Mouse (Mus musculus) liver, embryonic 14.5 days (tissue): ENCODE measurements at regions not wholly inside any gene's neighbourhood (a gene's known extent, or its start where the extent isn't known, plus 50 kb on each side); places are given as distances from the start of the nearest gene placed in this dataset.

Source experiments
- ATAC-seq: fragments of 200-750 bp; cut with Nextera tagmentation; 2 replicates; pipeline ENCODE4 v1.8.0; 2017; ENCODE audit warnings: moderate number of reproducible peaks, mild to moderate bottlenecking, moderate library complexity; ENCODE audit not compliant: insufficient read depth
- DNase-seq, 3 experiments: peaks; one replicate each; pipeline ENCODE4 v3.0.0-alpha.2; 2012 to 2013; ENCODE audit warnings: low read depth in 3 of 3, low spot score in 3 of 3
- H3K27ac ChIP-seq: fragments of 300-500 bp; sonication (generic); 2 replicates; pipeline ENCODE4 v1.5.1; 2014; ENCODE audit warnings: moderate library complexity, mild to moderate bottlenecking, control low read depth, inconsistent platforms
- H3K27me3 ChIP-seq: fragments of 300-500 bp; sonication (generic); 2 replicates; pipeline ENCODE4 v1.6.1; 2014; ENCODE audit warnings: mild to moderate bottlenecking, low read length, moderate library complexity; ENCODE audit not compliant: control insufficient read depth, insufficient read depth
- H3K36me3 ChIP-seq: fragments of 300-500 bp; sonication (generic); replicated peaks from 2 replicates; pipeline ENCODE4 v1.6.1; 2014; ENCODE audit warnings: low read depth; ENCODE audit not compliant: control insufficient read depth, insufficient read depth
- H3K4me1 ChIP-seq, 2 experiments: fragments of 200-500 bp in 1 of 2; fragments of 300-500 bp in 1 of 2; sonication (generic) in 1 of 2; replicated peaks; 2 replicates each; pipeline ENCODE4 v1.6.1; 2012 to 2014; ENCODE audit warnings: antibody characterized with exemption in 1 of 2, inconsistent platforms in 1 of 2, low read length in 1 of 2; ENCODE audit not compliant: control insufficient read depth in 2 of 2, insufficient read depth in 2 of 2
- H3K4me2 ChIP-seq: fragments of 300-500 bp; sonication (generic); 2 replicates; pipeline ENCODE4 v1.6.1; 2014; ENCODE audit warnings: low read depth, mild to moderate bottlenecking, control low read depth, moderate library complexity
- H3K4me3 ChIP-seq, 2 experiments: fragments of 200-500 bp in 1 of 2; fragments of 300-500 bp in 1 of 2; sonication (generic) in 1 of 2; 2 replicates each; pipeline ENCODE4 v1.5.1; 2012 to 2014; ENCODE audit warnings: low read depth in 2 of 2, low read length in 2 of 2, mild to moderate bottlenecking in 2 of 2, control low read depth in 1 of 2, inconsistent platforms in 1 of 2, moderate library complexity in 1 of 2; ENCODE audit not compliant: insufficient read depth in 1 of 2
- H3K9ac ChIP-seq: fragments of 300-500 bp; sonication (generic); replicated peaks from 2 replicates; pipeline ENCODE4 v1.6.1; 2014; ENCODE audit warnings: mild to moderate bottlenecking, control low read depth, moderate library complexity
- H3K9me3 ChIP-seq: fragments of 300-500 bp; sonication (generic); 2 replicates; pipeline ENCODE4 v1.6.1; 2016; ENCODE audit warnings: low read length, mixed read lengths; ENCODE audit not compliant: control insufficient read depth
- CTCF ChIP-seq: IDR thresholded peaks from 2 replicates; pipeline ENCODE4 v1.5.1; 2016; ENCODE audit warnings: antibody characterized with exemption, low read depth, control low read depth
- EP300 ChIP-seq: IDR thresholded peaks from 2 replicates; pipeline ENCODE4 v1.6.1; 2016; ENCODE audit warnings: antibody characterized with exemption, low read depth
- WGBS: fragments of 180-500 bp; shearing (Covaris S2); extraction: QIAGEN DNeasy Blood & Tissue Kit; methylation state at CpG from one replicate; pipeline ENCODE4 v1.1.7; 2014; ENCODE audit not compliant: insufficient replicate concordance; 5-methylcytosine and 5-hydroxymethylcytosine counted together

DNA sequence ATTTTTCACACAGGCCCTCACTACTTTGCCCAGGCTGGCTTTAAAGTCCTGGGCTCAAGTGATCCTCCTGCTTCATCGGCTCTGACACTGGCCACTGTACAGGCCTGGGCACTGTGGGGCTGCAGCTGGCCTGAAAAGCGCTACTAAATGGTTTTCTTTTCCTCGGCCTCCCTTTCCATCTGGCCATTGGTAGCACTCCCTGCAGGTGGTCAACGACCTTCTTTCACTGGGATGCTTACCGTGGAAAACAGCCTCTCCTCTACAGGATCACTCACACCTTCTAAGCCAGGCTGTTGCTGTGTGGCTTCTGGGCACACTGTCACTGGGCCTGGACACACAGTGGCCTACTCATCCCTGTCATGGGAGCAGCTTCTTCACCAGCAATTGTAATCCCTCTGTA lies 298.5 kb upstream of the 4930535I16Rik start:
- H3K4me2 ChIP-seq = no peak overlapping the region
- no peak overlapping the region for H3K27ac ChIP-seq
- H3K9me3 ChIP-seq = no peaks in the 10 kb centered on the region
- H3K4me3 ChIP-seq = no peak overlapping the region
- H3K9ac ChIP-seq = no peak overlapping the region
- no peak for DNase-seq
- ATAC-seq = no peak
- TF ChIP-seq EP300 (no peak), CTCF (no peak)
- no peaks in the 10 kb centered on the region for H3K27me3 ChIP-seq
- WGBS = 51% methylated on average over 5 of the region's 5 CpGs
- H3K36me3 ChIP-seq = no peaks in the 10 kb centered on the region
- H3K4me1 ChIP-seq = no peaks in the 10 kb centered on the region

DNA sequence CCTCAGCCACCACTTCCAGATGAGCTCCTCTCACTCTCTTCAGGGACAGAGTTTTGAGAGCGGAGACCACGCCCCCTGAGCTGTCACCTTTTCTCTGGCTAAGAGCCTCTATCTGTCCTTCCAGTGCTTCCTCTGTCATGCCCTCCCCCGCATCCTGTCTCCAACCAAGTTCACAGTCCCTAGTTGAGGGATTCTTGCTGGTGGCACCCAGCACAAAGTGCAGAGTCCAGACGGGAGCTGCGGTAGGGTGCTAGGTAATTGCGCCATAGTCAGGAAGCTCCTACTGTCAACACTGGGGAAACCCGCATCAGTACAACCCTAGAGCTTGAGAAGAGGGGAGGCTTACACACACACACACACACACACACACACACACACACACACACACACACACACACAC lies 297.3 kb upstream of the 4930535I16Rik start:
- ATAC-seq (peak; percentile 71), DNase-seq (peak in 2 of 3 experiments; percentile 10 to 16)
- no peak overlapping the region for H3K4me3 ChIP-seq
- H3K9ac ChIP-seq = no peak overlapping the region
- H3K36me3 ChIP-seq = no peaks in the 10 kb centered on the region
- H3K27me3 ChIP-seq = no peaks in the 10 kb centered on the region
- no peak overlapping the region for H3K27ac ChIP-seq
- no peaks in the 10 kb centered on the region for H3K4me1 ChIP-seq
- H3K9me3 ChIP-seq = no peaks in the 10 kb centered on the region
- H3K4me2 ChIP-seq = no peak overlapping the region
- TF ChIP-seq CTCF (no peak), EP300 (no peak)
- WGBS = 32% methylated on average over 7 of the region's 7 CpGs

DNA sequence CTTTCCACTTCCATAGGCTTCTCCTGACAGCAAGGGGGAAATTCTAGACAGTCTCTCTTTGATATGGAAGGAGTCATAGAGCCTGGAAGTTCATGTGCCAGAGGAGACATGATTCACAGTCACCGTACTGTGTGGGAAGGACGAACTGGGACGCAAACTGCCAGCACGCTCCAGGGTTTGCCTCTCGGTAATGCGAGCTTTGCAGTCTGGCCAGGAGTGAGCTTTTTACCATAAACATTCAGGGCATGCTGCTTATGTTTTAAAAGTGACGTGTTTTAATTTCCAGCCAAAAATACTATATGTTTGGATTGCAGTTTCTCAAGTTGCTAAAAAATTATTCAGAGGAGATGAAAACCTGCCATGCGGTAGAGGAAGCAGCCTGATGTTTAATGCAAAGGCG lies 292.3 kb upstream of the 4930535I16Rik start:
- no peak for TF ChIP-seq CTCF
- no peak for TF ChIP-seq EP300
- Histone ChIP-seq H3K4me1 (no peaks in the 10 kb centered on the region), H3K9me3 (no peaks in the 10 kb centered on the region), H3K9ac (no peak overlapping the region), H3K4me2 (no peak overlapping the region), H3K36me3 (no peaks in the 10 kb centered on the region), H3K27ac (no peak overlapping the region), H3K27me3 (no peaks in the 10 kb centered on the region), H3K4me3 (no peak overlapping the region)
- ATAC-seq = no peak
- 74% methylated on average over 9 of the region's 9 CpGs for WGBS
- DNase-seq = no peak

DNA sequence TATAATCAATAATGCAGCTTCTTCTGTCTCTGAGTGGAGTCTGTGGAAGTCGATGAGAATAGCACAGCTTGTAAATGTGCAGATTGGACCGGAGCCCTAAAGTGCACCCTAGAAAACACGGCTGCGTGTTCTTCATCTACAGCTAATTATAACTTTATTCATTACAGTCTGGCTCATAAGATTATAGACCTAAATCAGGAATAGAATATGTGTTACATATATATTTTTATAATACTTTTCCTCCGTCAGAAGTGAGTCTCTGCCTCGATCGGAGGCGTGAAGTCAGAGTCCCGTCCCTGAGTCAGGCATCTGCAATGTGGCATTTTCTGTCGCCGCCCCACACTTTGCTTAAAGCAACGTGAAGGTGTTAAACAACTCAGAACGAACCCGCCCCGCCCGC lies 288.7 kb upstream of the 4930535I16Rik start:
- no peaks in the 10 kb centered on the region for H3K9me3 ChIP-seq

DNA sequence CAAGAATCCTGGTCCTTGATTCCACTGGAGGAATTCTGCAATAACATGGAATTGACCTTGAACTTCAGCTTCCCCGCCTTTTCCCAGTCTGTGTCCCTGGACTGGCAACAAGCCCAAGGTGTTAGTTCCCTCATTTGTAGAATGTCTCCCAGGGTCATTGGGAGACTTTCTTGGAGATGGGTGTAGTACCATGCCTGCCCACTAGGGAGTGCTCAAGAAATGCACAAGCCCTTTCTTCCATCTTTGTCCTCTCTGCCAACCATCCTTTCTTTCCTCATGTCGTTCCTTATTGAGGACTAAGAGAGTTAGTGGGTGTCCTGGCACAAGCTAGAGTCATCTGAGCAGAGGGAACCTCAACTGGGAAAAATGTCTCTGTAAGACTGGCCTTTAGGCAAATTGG lies 285.9 kb upstream of the 4930535I16Rik start:
- ATAC-seq = no peak
- Histone ChIP-seq H3K4me3 (no peak overlapping the region), H3K9ac (no peak overlapping the region), H3K4me2 (no peak overlapping the region), H3K36me3 (no peaks in the 10 kb centered on the region), H3K4me1 (no peaks in the 10 kb centered on the region), H3K27ac (no peak overlapping the region), H3K9me3 (no peaks in the 10 kb centered on the region), H3K27me3 (no peaks in the 10 kb centered on the region)
- no peak for TF ChIP-seq EP300
- TF ChIP-seq CTCF = peak; percentile 70
- no peak for DNase-seq
- 59% methylated on average over 2 of the region's 2 CpGs for WGBS

More for the DNA sequence above, 288.7 kb upstream of the 4930535I16Rik start:
- Histone ChIP-seq H3K4me1 (no peaks in the 10 kb centered on the region), H3K27me3 (no peaks in the 10 kb centered on the region), H3K36me3 (no peaks in the 10 kb centered on the region), H3K4me2 (no peak overlapping the region), H3K27ac (no peak overlapping the region), H3K4me3 (no peak overlapping the region), H3K9ac (no peak overlapping the region)
- ATAC-seq (no peak), DNase-seq (no peak)
- no peak for TF ChIP-seq CTCF
- no peak for TF ChIP-seq EP300
- WGBS = 73% methylated on average over 16 of the region's 16 CpGs
